In genomic region chr7:19235092-19235671, GRCm38 (mm10) we compare ENCODE assay signal across 18 mouse cellular contexts. TPM values are rescaled to one million over a fixed set of nuclear protein-coding genes. Genes with fewer than 3 reads are reported as not detected.
DNase-seq lines count a peak whose midpoint lies in the region; ATAC-seq and TF ChIP-seq lines count a peak whose summit lies in the region.
"Had no signal": no experiment of that assay in that cellular context is flagged by ENCODE, and none has a peak within 500 bp of the region (broad histone marks: within the 10 kb centered on the region; RNA-seq: fewer than 3 reads in every experiment).

No protein-coding gene starts in this region.

- peaks cover 14% of the 10 kb centered on the region for H3K36me3 ChIP-seq in hindbrain, embryonic 13.5 days
- H3K36me3 ChIP-seq in hindbrain, embryonic 14.5 days (replicated peaks; ENCODE audit: control insufficient read depth, insufficient read depth), result no peaks in the 10 kb centered on the region
- no peaks in the 10 kb centered on the region for H3K36me3 ChIP-seq in intestine, postnatal 0 days (ENCODE audit: control insufficient read depth, insufficient read depth)
- no peaks in the 10 kb centered on the region for H3K36me3 ChIP-seq in stomach, embryonic 16.5 days (ENCODE audit: control insufficient read depth, insufficient read depth, low read length)
- no peaks in the 10 kb centered on the region for H3K36me3 ChIP-seq in forebrain, postnatal 0 days (ENCODE audit: insufficient read depth)
- H3K36me3 ChIP-seq: lung, embryonic 15.5 days had no signal

- H3K27me3 ChIP-seq in hindbrain, embryonic 13.5 days, result no peaks in the 10 kb centered on the region
- H3K27me3 ChIP-seq in hindbrain, embryonic 14.5 days (ENCODE audit: control insufficient read depth, insufficient read depth, low read length), result no peaks in the 10 kb centered on the region
- no peaks in the 10 kb centered on the region for H3K27me3 ChIP-seq in intestine, postnatal 0 days (replicated peaks; ENCODE audit: control insufficient read depth, insufficient read depth, low read length)
- H3K27me3 ChIP-seq in stomach, embryonic 16.5 days (ENCODE audit: control insufficient read depth, insufficient read depth, low read length), result no peaks in the 10 kb centered on the region
- no peaks in the 10 kb centered on the region for H3K27me3 ChIP-seq in forebrain, postnatal 0 days (ENCODE audit: insufficient read depth, low read length)
- H3K27me3 ChIP-seq: CH12.LX; limb, embryonic 12.5 days; lung, embryonic 15.5 days; neural tube, embryonic 13.5 days had no signal

- no peak for DNase-seq in hindbrain, embryonic 14.5 days (ENCODE audit: low spot score)
- no peak for DNase-seq in forebrain, postnatal 0 days
- DNase-seq: adrenal gland, postnatal 25 days; cerebellum, postnatal 10 days; layer of hippocampus, adult 9-11 months had no signal

- 87% methylated on average over 2 of the region's 2 CpGs for WGBS in hindbrain, embryonic 13.5 days
- WGBS in hindbrain, embryonic 14.5 days, result 91% methylated on average over 2 of the region's 2 CpGs
- 53% methylated on average over 2 of the region's 2 CpGs for WGBS in intestine, postnatal 0 days
- WGBS in stomach, embryonic 16.5 days, result 72% methylated on average over 2 of the region's 2 CpGs
- 91% methylated on average over 2 of the region's 2 CpGs for WGBS in forebrain, postnatal 0 days

- no peak overlapping the region for H3K4me2 ChIP-seq in hindbrain, embryonic 13.5 days
- H3K4me2 ChIP-seq in hindbrain, embryonic 14.5 days (replicated peaks), result no peak overlapping the region
- H3K4me2 ChIP-seq in intestine, postnatal 0 days (replicated peaks; ENCODE audit: low read depth), result no peak overlapping the region
- no peak overlapping the region for H3K4me2 ChIP-seq in stomach, embryonic 16.5 days (ENCODE audit: low read depth, low read length)
- H3K4me2 ChIP-seq in forebrain, postnatal 0 days (ENCODE audit: low read depth), result no peak overlapping the region
- H3K4me2 ChIP-seq: limb, embryonic 12.5 days; lung, embryonic 15.5 days; neural tube, embryonic 13.5 days had no signal

- peaks cover 23% of the 10 kb centered on the region for H3K4me1 ChIP-seq in hindbrain, embryonic 13.5 days (replicated peaks)
- 0 out of 2 replicates have a peak, but pooled peaks cover under 1% of the 10 kb centered on the region for H3K4me1 ChIP-seq in hindbrain, embryonic 14.5 days (replicated peaks; ENCODE audit: control insufficient read depth, insufficient read depth, low read length)
- peaks cover 30% of the 10 kb centered on the region for H3K4me1 ChIP-seq in bone marrow macrophage, adult 2 months (ENCODE audit: control insufficient read depth, insufficient read depth, low read length)
- peaks cover 27% of the 10 kb centered on the region for H3K4me1 ChIP-seq in intestine, postnatal 0 days (replicated peaks; ENCODE audit: control insufficient read depth, insufficient read depth, low read length)
- peaks cover 14% of the 10 kb centered on the region for H3K4me1 ChIP-seq in stomach, embryonic 16.5 days (ENCODE audit: control insufficient read depth, insufficient read depth, low read length)
- no peaks in the 10 kb centered on the region for H3K4me1 ChIP-seq in forebrain, postnatal 0 days (ENCODE audit: insufficient read depth)

- no peak overlapping the region; the same call in 1 of the 2 replicates for H3K27ac ChIP-seq in hindbrain, embryonic 13.5 days
- no peak overlapping the region for H3K27ac ChIP-seq in hindbrain, embryonic 14.5 days
- peak overlapping the region; percentile 7; the same call in 1 of the 2 replicates for H3K27ac ChIP-seq in bone marrow macrophage, adult 2 months (ENCODE audit: insufficient read depth, low read depth, low read length)
- H3K27ac ChIP-seq in intestine, postnatal 0 days (ENCODE audit: low read depth, low read length), result peak overlapping the region; percentile 64
- H3K27ac ChIP-seq in stomach, embryonic 16.5 days (ENCODE audit: low read length), result no peak overlapping the region
- no peak overlapping the region for H3K27ac ChIP-seq in forebrain, postnatal 0 days (ENCODE audit: low read depth, low read length)
- H3K27ac ChIP-seq: kidney, postnatal 0 days; limb, embryonic 12.5 days; lung, embryonic 15.5 days; neural tube, embryonic 13.5 days had no signal

- TF ChIP-seq CTCF in bone marrow macrophage, adult 2 months (IDR thresholded peaks at IDR 0.05; ENCODE audit: low read depth, low read length), result no peak
- TF ChIP-seq CTCF in intestine, postnatal 0 days (IDR thresholded peaks at IDR 0.05; ENCODE audit: low read depth), result no peak
- TF ChIP-seq CTCF in forebrain, postnatal 0 days (IDR thresholded peaks at IDR 0.05; ENCODE audit: low read depth), result no peak

- H3K4me3 ChIP-seq in hindbrain, embryonic 13.5 days, result no peak overlapping the region
- H3K4me3 ChIP-seq in hindbrain, embryonic 14.5 days (replicated peaks; ENCODE audit: low read length), result no peak overlapping the region
- no peak overlapping the region for H3K4me3 ChIP-seq in bone marrow macrophage, adult 2 months (ENCODE audit: insufficient read depth, low read length)
- no peak overlapping the region for H3K4me3 ChIP-seq in intestine, postnatal 0 days (ENCODE audit: low read depth, low read length)
- no peak overlapping the region for H3K4me3 ChIP-seq in stomach, embryonic 16.5 days (replicated peaks; ENCODE audit: low read length)
- H3K4me3 ChIP-seq in forebrain, postnatal 0 days (ENCODE audit: low read depth, low read length), result no peak overlapping the region
- H3K4me3 ChIP-seq: limb, embryonic 12.5 days; lung, embryonic 15.5 days; neural tube, embryonic 13.5 days had no signal

- no peak for TF ChIP-seq POLR2A in bone marrow macrophage, adult 2 months (IDR thresholded peaks at IDR 0.05; ENCODE audit: borderline replicate concordance, low read depth, low read length)

- 0 out of 2 replicates have a peak overlapping the region, but pooled peaks have one; percentile 24 for H3K9ac ChIP-seq in hindbrain, embryonic 13.5 days
- H3K9ac ChIP-seq in hindbrain, embryonic 14.5 days, result no peak overlapping the region
- H3K9ac ChIP-seq in intestine, postnatal 0 days (ENCODE audit: low read depth, low read length), result no peak overlapping the region
- peak overlapping the region; percentile 5; the same call in 1 of the 2 replicates for H3K9ac ChIP-seq in stomach, embryonic 16.5 days (ENCODE audit: low read length)
- H3K9ac ChIP-seq in forebrain, postnatal 0 days, result no peak overlapping the region
- H3K9ac ChIP-seq: limb, embryonic 12.5 days; lung, embryonic 15.5 days had no signal

- no peaks in the 10 kb centered on the region for H3K9me3 ChIP-seq in hindbrain, embryonic 13.5 days
- no peaks in the 10 kb centered on the region for H3K9me3 ChIP-seq in hindbrain, embryonic 14.5 days (ENCODE audit: control insufficient read depth, low read length)
- H3K9me3 ChIP-seq in intestine, postnatal 0 days (ENCODE audit: control insufficient read depth), result no peaks in the 10 kb centered on the region
- no peaks in the 10 kb centered on the region for H3K9me3 ChIP-seq in stomach, embryonic 16.5 days (replicated peaks; ENCODE audit: control insufficient read depth, low read length)
- H3K9me3 ChIP-seq in forebrain, postnatal 0 days (ENCODE audit: low read length), result no peaks in the 10 kb centered on the region
- H3K9me3 ChIP-seq: limb, embryonic 12.5 days; lung, embryonic 15.5 days; neural tube, embryonic 13.5 days had no signal

- no peak for ATAC-seq in hindbrain, embryonic 13.5 days (ENCODE audit: low FRiP score)
- no peak for ATAC-seq in hindbrain, embryonic 14.5 days (ENCODE audit: low FRiP score)
- peak; percentile 65 for ATAC-seq in intestine, postnatal 0 days
- no peak for ATAC-seq in stomach, embryonic 16.5 days (ENCODE audit: insufficient read depth, low FRiP score)
- ATAC-seq in forebrain, postnatal 0 days, result no peak
- no peak for ATAC-seq in inflammation-experienced regulatory T-cells, adult 6 months
- ATAC-seq: activated CD4-positive, CD25-positive, alpha-beta regulatory T cell, adult 4 months; forebrain, embryonic 14.5 days had no signal

RNA-seq across cellular contexts. Expression of gene Opa3, which starts 7.0 kb away (rescaled TPM):
- polyA plus RNA-seq in hindbrain, embryonic 13.5 days (2015; fragmentation: Nextera tagmentation; extraction: Ambion mirVana), result 36.9 and 37.1 TPM in 2 replicates
- 34.1 and 36.6 TPM in 2 replicates for polyA plus RNA-seq in hindbrain, embryonic 14.5 days (2014; fragmentation: Nextera tagmentation; extraction: Ambion mirVana)
- 20.0 and 22.0 TPM in 2 replicates for polyA plus RNA-seq in bone marrow macrophage, adult 2 months (2012; ENCODE audit: insufficient read depth, insufficient read length, missing spikeins)
- 26.5 and 27.5 TPM in 2 replicates for polyA plus RNA-seq in intestine, postnatal 0 days (2015; fragmentation: Nextera tagmentation; extraction: Ambion mirVana)
- polyA plus RNA-seq in stomach, embryonic 16.5 days (2015; fragmentation: Nextera tagmentation; extraction: Ambion mirVana), result 33.0 and 34.5 TPM in 2 replicates
- total RNA-seq in forebrain, postnatal 0 days (2014; rRNA removed), result 32.2 and 34.4 TPM in 2 replicates
- polyA plus RNA-seq in forebrain, postnatal 0 days (2015; fragmentation: Nextera tagmentation; extraction: Ambion mirVana), result 35.1 and 35.8 TPM in 2 replicates
- polyA plus RNA-seq in inflammation-experienced regulatory T-cells, adult 6 months (2017; shearing (Covaris generic)), result 10 to 100 TPM; 14.3 to 20.8 (median 16.6) TPM

RNA-seq across cellular contexts. Expression of gene Gpr4, which starts 22.8 kb away (rescaled TPM):
- polyA plus RNA-seq in hindbrain, embryonic 13.5 days (2015; fragmentation: Nextera tagmentation; extraction: Ambion mirVana), result 1.8 and 2.3 TPM in 2 replicates
- polyA plus RNA-seq in hindbrain, embryonic 14.5 days (2014; fragmentation: Nextera tagmentation; extraction: Ambion mirVana), result 3.1 and 3.2 TPM in 2 replicates
- not detected in 2 replicates for polyA plus RNA-seq in bone marrow macrophage, adult 2 months (2012; ENCODE audit: insufficient read depth, insufficient read length, missing spikeins)
- 1.3 and 1.6 TPM in 2 replicates for polyA plus RNA-seq in intestine, postnatal 0 days (2015; fragmentation: Nextera tagmentation; extraction: Ambion mirVana)
- polyA plus RNA-seq in stomach, embryonic 16.5 days (2015; fragmentation: Nextera tagmentation; extraction: Ambion mirVana), result 1.4 and 1.7 TPM in 2 replicates
- 2.2 and 2.5 TPM in 2 replicates for total RNA-seq in forebrain, postnatal 0 days (2014; rRNA removed)
- 5.9 and 6.0 TPM in 2 replicates for polyA plus RNA-seq in forebrain, postnatal 0 days (2015; fragmentation: Nextera tagmentation; extraction: Ambion mirVana)
- under 1 TPM in 1 of 3 experiments, not detected in 2; 0.13 TPM for polyA plus RNA-seq in inflammation-experienced regulatory T-cells, adult 6 months (2017; shearing (Covaris generic))

RNA-seq across cellular contexts. Expression of gene Vasp, which starts 36.4 kb away (rescaled TPM):
- 38.5 and 39.7 TPM in 2 replicates for polyA plus RNA-seq in hindbrain, embryonic 13.5 days (2015; fragmentation: Nextera tagmentation; extraction: Ambion mirVana)
- 32.7 and 35.3 TPM in 2 replicates for polyA plus RNA-seq in hindbrain, embryonic 14.5 days (2014; fragmentation: Nextera tagmentation; extraction: Ambion mirVana)
- 178 and 187 TPM in 2 replicates for polyA plus RNA-seq in bone marrow macrophage, adult 2 months (2012; ENCODE audit: insufficient read depth, insufficient read length, missing spikeins)
- polyA plus RNA-seq in intestine, postnatal 0 days (2015; fragmentation: Nextera tagmentation; extraction: Ambion mirVana), result 98.5 and 106 TPM in 2 replicates
- 77.8 and 85.6 TPM in 2 replicates for polyA plus RNA-seq in stomach, embryonic 16.5 days (2015; fragmentation: Nextera tagmentation; extraction: Ambion mirVana)
- total RNA-seq in forebrain, postnatal 0 days (2014; rRNA removed), result 40.6 and 45.9 TPM in 2 replicates
- polyA plus RNA-seq in forebrain, postnatal 0 days (2015; fragmentation: Nextera tagmentation; extraction: Ambion mirVana), result 30.0 and 30.6 TPM in 2 replicates
- 100 to 1,000 TPM in 1 of 3 experiments, 10 to 100 TPM in 2; 74.0 to 103 (median 94.6) TPM for polyA plus RNA-seq in inflammation-experienced regulatory T-cells, adult 6 months (2017; shearing (Covaris generic))

RNA-seq across cellular contexts. Expression of gene Ppm1n, which starts 44.7 kb away (rescaled TPM):
- 0.49 and 0.69 TPM in 2 replicates for polyA plus RNA-seq in hindbrain, embryonic 13.5 days (2015; fragmentation: Nextera tagmentation; extraction: Ambion mirVana)
- polyA plus RNA-seq in hindbrain, embryonic 14.5 days (2014; fragmentation: Nextera tagmentation; extraction: Ambion mirVana), result 0.74 and 1.0 TPM in 2 replicates
- 0.93 and 4.2 TPM in 2 replicates for polyA plus RNA-seq in bone marrow macrophage, adult 2 months (2012; ENCODE audit: insufficient read depth, insufficient read length, missing spikeins)
- polyA plus RNA-seq in intestine, postnatal 0 days (2015; fragmentation: Nextera tagmentation; extraction: Ambion mirVana), result 0.12 and 0.14 TPM in 2 replicates
- 0.17 TPM in 1 of 2 replicates, not detected in the other for polyA plus RNA-seq in stomach, embryonic 16.5 days (2015; fragmentation: Nextera tagmentation; extraction: Ambion mirVana)
- 2.3 and 3.2 TPM in 2 replicates for total RNA-seq in forebrain, postnatal 0 days (2014; rRNA removed)
- polyA plus RNA-seq in forebrain, postnatal 0 days (2015; fragmentation: Nextera tagmentation; extraction: Ambion mirVana), result 0.69 and 1.1 TPM in 2 replicates
- polyA plus RNA-seq in inflammation-experienced regulatory T-cells, adult 6 months (2017; shearing (Covaris generic)), result 1 to 10 TPM in 2 of 3 experiments, under 1 TPM in 1; 0.74 to 3.1 (median 2.1) TPM
- total RNA-seq: adrenal gland, postnatal 25 days; CH12.LX; heart, postnatal 25 days had no signal
- polyA plus RNA-seq: limb, embryonic 12.5 days; lung, embryonic 15.5 days had no signal

RNA-seq across cellular contexts. Expression of gene Rtn2, which starts 47.2 kb away (rescaled TPM):
- 101 and 104 TPM in 2 replicates for polyA plus RNA-seq in hindbrain, embryonic 13.5 days (2015; fragmentation: Nextera tagmentation; extraction: Ambion mirVana)
- 106 and 112 TPM in 2 replicates for polyA plus RNA-seq in hindbrain, embryonic 14.5 days (2014; fragmentation: Nextera tagmentation; extraction: Ambion mirVana)
- polyA plus RNA-seq in bone marrow macrophage, adult 2 months (2012; ENCODE audit: insufficient read depth, insufficient read length, missing spikeins), result 1.4 and 2.0 TPM in 2 replicates
- polyA plus RNA-seq in intestine, postnatal 0 days (2015; fragmentation: Nextera tagmentation; extraction: Ambion mirVana), result 7.1 and 9.3 TPM in 2 replicates
- polyA plus RNA-seq in stomach, embryonic 16.5 days (2015; fragmentation: Nextera tagmentation; extraction: Ambion mirVana), result 14.8 and 21.7 TPM in 2 replicates
- total RNA-seq in forebrain, postnatal 0 days (2014; rRNA removed), result 154 and 163 TPM in 2 replicates
- 126 and 136 TPM in 2 replicates for polyA plus RNA-seq in forebrain, postnatal 0 days (2015; fragmentation: Nextera tagmentation; extraction: Ambion mirVana)
- not detected for polyA plus RNA-seq in inflammation-experienced regulatory T-cells, adult 6 months (2017; shearing (Covaris generic))
- polyA plus RNA-seq: activated CD4-positive, CD25-positive, alpha-beta regulatory T cell, adult 4 months had no signal

Comparison
In these comparisons a context has a peak if more than half of its experiments do, and no peak if none do; other contexts are left out.
1. H3K9ac ChIP-seq: peak in hindbrain, embryonic 13.5 days (single experiment) and stomach, embryonic 16.5 days (single experiment); none in hindbrain, embryonic 14.5 days (single experiment), intestine, postnatal 0 days (single experiment) and forebrain, postnatal 0 days (single experiment).
2. H3K27ac ChIP-seq: peak in bone marrow macrophage, adult 2 months (single experiment) and intestine, postnatal 0 days (single experiment); none in hindbrain, embryonic 13.5 days (single experiment), hindbrain, embryonic 14.5 days (single experiment), stomach, embryonic 16.5 days (single experiment) and forebrain, postnatal 0 days (single experiment).